Mouse (Mus musculus) B cell, adult 2 months (primary cell): Measurements from ENCODE around the gene Hrg.
"Not testable (repeated sequence)": the region's sequence is repeated elsewhere in the genome, so short reads cannot be mapped to it uniquely, and the experiment has no call there.

Experiments used
- DNase-seq, 2 experiments: peaks; one replicate each; pipeline ENCODE4 v3.0.0; 2022

Gene Hrg

DNA sequence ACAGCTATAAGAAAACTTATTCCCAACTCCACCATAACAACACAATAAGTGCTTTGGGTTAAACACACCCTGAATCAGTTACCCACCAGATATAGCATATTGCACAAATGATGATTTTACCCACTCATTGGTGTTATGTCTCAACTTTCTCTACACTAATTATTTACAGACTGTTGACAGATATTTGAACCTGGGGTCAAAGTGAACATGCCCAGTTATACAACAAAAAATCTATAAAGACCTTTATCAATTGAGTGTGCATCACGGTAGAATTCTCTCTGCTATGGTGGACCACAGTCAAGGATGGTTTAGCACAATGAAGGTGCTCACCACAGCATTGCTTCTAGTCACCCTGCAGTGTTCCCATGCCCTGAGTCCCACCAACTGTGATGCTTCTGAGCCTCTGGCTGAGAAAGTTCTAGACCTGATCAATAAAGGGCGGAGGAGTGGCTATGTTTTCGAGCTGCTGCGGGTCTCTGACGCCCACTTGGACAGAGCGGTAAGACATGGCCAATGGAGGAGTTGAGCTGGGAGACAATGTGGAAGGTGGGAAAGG is at the start of gene Hrg:
Gene Hrg, plus strand, starts transcription at position 233 of the 556 bp plus-strand sequence.
- DNase-seq, result no peak

GRCm38 (mm10) chr16:22901326-22901725 is 49.5 kb upstream of the Hrg start:
- DNase-seq, result no peak

DNA sequence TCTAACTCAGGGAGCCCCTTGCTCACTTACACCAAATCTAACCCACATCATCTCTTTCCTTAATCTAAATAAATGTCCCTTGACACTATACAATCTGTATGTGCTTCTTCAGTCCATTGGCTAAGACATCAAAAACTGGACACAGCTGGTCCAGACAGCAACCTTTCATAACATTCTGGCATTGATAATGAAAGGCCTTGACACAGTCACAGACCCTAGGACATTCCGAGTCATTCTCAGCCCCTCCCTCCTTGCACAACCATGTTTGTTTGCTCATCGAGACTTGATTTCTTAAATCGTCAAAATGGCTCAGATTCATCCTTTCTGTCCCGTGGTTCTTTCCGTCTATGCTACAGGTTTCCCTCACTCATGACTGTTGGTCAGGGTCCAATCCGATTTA is 41.6 kb upstream of the Hrg start:
- DNase-seq, result no peak

DNA sequence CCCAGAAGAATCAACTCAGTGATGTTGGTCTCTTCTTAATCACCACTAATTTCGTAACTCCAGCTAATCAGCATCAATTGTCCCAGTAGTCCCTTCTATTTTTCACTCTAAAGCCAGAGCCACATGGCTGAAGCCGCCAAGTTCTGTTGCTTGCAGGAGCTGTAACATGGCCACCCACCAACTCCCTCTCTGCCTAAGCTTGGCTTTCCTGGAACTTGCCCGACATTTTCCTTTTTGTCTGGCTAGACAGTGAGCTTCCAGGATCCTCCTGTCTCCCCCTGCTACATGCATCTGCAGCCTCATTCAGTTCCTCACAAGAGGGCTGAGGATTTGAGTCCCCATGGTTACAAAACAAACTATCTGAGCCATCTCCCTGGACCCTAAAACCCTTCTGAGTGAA is 38.9 kb upstream of the Hrg start:
- no peak for DNase-seq

DNA sequence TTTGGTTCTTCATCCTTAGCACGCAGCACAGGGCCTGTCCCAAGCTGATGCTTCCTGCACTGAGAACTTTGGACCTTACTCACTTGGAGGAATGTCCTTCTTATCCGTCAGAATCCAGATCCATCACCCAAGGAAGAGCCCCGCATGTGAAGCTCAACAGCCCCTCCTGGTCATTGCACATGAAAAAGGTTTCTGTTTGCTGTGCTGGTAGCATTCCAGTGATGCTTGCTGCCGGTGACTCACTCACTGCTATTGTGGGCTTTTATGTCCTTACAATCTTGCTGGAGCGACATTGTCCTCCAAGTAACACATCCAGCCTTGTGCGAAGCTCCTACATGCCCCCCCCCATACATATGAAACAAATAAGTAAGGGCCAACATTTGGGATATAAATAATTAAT is 38.0 kb upstream of the Hrg start:
- no peak for DNase-seq

- DNase-seq, result no peak
Observed at GRCm38 (mm10) chr16:22914276-22914675, 36.6 kb upstream of the Hrg start.

- no peak for DNase-seq
Observed at GRCm38 (mm10) chr16:22918034-22918433, 32.8 kb upstream of the Hrg start, which contains the start of gene Fetub. Gene Fetub (plus strand): TSS chr16:22918334.

- no peak for DNase-seq
Observed at GRCm38 (mm10) chr16:22918664-22919312, 32.1 kb upstream of the Hrg start.

- no peak for DNase-seq
Observed at GRCm38 (mm10) chr16:22919971-22920854, 30.7 kb upstream of the Hrg start.

DNA sequence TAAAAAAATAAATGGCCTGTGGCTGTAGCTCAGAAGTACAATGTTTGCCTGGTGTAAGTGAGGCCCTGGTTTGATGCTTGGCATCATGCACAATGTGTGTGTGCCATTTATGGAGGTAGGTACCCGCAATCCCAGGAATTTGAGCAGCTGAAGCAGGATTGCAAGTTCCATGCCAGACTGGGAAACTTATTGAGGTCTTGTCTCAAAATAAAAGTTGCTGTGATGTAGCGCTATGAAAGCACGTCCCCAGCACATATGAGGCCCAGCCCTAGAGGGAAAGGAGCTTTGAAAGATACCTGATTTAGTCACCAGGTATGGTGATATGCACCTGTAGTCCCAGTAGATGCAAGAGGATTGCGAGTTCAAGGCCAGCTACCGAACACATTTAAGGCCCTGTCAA is 29.1 kb upstream of the Hrg start:
- no peak for DNase-seq

- DNase-seq, result no peak
Observed at GRCm38 (mm10) chr16:22922433-22922832, 28.4 kb upstream of the Hrg start.

- no peak for DNase-seq
Observed at GRCm38 (mm10) chr16:22929575-22929974, 21.3 kb upstream of the Hrg start.

DNA sequence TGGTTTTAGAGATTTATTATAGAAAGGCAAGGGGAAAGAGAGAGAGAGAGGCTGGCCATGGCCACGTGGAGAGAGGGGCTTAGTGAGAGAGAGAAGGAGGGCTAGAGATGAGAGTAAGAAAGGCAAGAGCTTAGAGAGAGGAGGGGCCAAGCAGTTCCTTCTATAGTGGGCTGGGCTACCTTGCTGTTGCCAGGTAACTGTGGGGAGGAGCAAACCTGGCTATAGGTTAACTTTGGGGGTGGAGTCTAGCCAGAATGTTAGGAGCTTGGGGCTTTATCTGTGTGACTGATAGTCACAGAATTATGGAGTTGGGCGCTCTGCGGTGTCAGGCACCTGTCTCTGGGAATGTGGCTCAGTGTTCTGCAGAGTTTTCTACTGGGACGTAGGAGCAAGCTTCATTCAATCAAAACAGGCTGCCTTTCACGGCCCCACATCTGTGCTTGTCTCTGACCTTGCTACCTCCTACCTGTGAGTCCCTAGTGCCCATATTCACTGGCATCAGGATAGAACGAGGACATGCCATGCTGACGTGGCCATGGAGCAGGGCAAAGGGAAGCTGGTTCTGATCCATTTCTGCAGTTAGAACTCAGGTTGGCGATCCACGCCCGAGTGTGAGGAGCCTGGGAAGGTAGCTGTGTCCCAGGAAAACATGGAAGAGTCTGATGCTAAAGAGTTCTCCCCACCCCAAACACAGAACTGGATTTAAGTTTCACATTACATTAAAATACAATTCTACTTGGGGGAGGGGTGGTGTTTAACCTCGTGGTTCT is 19.3 kb upstream of the Hrg start:
- no peak for DNase-seq

DNA sequence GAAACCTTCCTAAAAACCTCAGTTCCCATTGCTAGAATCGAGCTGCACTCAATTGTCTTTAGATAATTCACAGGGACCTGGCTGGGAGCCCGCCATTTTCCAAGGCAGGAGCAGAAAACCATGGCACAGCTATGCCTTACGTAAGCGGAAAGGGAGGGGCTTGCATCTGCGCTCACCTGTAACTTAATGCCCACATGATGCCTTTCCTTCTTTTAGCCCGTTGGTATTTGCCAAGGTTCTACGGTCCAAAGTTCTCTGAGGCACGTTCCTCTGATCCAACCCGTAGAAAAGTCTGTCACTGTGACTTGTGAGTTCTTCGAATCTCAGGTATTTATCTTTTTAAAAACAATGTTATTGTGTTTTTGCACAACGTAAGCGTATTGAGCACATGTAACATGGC is 13.2 kb upstream of the Hrg start:
- DNase-seq, result no peak

DNA sequence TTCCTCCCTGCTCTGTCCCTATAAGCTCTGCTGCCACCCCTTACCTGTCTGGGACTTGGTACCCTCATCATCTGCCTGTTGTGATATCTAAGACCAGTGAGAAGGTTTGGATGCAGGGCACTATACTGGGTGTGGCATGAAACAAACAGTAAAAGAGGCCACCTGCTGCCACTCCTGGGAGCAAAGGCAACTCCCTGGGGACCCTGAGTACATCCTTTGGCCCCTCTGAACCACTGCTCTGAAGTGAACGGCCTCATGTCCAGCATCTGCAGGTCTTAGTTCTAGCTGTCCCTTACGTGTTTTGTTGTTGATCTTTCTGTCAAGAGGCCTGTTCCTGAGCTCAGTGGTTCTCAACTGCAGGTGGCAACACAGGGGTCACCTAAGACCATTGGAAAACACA is 12.3 kb upstream of the Hrg start:
- no peak for DNase-seq

DNA sequence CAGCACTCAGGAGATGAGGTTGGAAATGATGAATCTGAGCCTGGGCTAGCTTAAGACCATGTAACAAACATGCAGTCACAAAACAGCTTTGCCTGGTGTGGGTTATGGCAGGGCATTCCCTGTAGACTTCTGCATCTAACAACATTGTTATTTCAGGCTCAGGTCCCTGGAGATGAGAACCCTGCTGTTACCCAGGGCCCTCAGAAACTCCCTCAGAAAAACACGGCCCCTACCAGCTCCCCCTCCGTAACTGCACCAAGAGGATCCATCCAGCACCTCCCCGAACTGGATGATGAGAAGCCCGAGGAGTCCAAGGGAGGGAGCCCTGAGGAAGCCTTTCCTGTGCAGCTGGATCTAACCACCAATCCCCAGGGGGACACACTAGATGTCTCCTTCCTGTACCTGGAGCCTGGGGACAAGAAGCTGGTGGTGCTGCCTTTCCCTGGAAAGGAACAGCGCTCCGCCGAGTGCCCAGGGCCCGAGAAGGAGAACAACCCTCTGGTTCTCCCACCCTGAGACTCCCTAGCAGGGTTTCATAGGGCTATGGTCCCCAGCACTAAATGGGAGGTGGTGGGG is 11.7 kb upstream of the Hrg start:
- DNase-seq, result no peak

GRCm38 (mm10) chr16:22941825-22942476 is 8.9 kb upstream of the Hrg start:
- not testable (repeated sequence) for DNase-seq

- DNase-seq, result no peak
Observed at GRCm38 (mm10) chr16:22947371-22947770, 3.5 kb upstream of the Hrg start.

DNA sequence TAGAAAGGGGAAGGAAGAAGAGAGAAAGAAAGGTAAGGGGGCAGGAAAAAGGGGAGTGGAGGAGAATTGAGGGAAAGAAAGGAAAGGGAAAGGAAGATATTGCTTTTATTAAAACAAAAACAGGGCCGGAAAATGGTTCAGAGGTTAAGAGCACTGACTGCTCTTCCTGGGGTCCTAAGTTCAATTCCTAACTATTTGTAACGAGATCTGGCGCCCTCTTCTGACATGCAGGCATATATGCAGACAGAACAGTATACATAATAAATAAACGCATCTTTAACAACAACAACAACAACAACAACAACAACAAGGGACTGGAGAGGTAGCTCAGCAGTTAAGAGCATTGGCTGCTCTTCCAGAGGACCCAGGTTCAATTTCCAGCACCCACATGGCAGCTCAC is 2.2 kb downstream of the Hrg start:
- DNase-seq, result no peak

DNA sequence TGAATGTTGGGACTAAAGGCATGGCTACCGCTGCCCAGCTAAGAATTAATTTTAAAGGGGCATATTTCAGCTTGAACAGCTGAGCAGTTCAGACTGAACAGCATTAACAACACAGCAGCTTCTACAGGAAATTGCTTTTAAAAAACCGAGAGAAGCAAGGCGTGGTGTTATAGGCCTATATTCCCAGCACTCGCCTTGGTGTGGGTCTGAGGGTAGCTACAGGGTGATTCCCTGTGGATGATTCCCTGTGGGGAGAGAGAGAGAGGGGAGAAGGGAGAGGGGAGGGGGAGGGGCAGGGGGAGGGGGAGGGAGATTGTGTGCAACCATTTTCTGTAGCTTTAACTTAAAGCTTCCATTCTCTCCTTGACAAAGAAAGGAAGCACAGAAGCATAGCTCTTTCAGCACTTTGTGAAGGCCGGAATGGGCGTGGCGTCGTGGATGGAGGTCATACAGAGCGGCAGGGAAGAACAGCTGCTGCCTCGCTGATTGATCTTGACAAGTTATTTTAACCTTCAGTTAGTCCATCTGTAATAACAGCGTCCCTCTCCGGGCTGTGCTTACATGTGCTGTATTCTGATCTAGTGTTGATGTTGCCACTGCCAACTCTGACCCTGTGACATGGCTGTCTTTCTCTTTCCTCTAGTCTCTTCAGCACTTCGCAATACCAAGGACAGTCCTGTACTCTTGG is 4.7 kb downstream of the Hrg start:
- no peak for DNase-seq

DNA sequence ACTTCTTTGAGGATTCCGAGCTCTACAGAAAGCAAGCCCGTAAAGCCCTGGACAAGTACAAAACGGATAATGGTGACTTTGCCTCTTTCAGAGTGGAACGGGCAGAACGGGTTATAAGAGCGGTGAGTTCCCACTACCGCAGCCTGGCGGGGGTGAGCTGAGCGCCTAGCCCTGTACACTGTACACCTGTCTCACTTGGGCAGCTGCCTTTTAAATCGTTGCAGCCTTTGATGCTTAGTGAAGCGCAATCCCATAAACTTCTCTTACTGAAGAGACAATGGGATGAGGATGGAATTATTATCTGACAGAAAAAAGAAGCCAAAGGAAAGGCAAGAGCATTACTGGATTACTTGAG is 5.2 kb downstream of the Hrg start:
- no peak for DNase-seq

- no peak for DNase-seq
Observed at GRCm38 (mm10) chr16:22961073-22961472, 10.2 kb downstream of the Hrg start.
